10 mouse cellular contexts compared by ENCODE assay signal in genomic region chr2:73509248-73510024, GRCm38 (mm10). TPM values are rescaled to one million over a fixed set of nuclear protein-coding genes. Genes with fewer than 3 reads are reported as not detected.
DNase-seq lines count a peak whose midpoint lies in the region; ATAC-seq and TF ChIP-seq lines count a peak whose summit lies in the region.
"Had no signal": no experiment of that assay in that cellular context is flagged by ENCODE, and none has a peak within 500 bp of the region (broad histone marks: within the 10 kb centered on the region; RNA-seq: fewer than 3 reads in every experiment).

No protein-coding gene starts in this region.

- no peaks in the 10 kb centered on the region for H3K9me3 ChIP-seq in heart, embryonic 12.5 days (replicated peaks)
- no peaks in the 10 kb centered on the region for H3K9me3 ChIP-seq in liver, embryonic 11.5 days (ENCODE audit: control insufficient read depth, low read length)
- H3K9me3 ChIP-seq in stomach, embryonic 16.5 days (replicated peaks; ENCODE audit: control insufficient read depth, low read length) = no peaks in the 10 kb centered on the region
- no peaks in the 10 kb centered on the region for H3K9me3 ChIP-seq in midbrain, embryonic 16.5 days (replicated peaks; ENCODE audit: control insufficient read depth, low read length, poor library complexity, severe bottlenecking)
- H3K9me3 ChIP-seq: hindbrain, embryonic 15.5 days had no signal

- no peak for TF ChIP-seq CTCF in liver, adult 2 months (IDR thresholded peaks at IDR 0.05; ENCODE audit: low read depth, low read length)

- peaks cover 6% of the 10 kb centered on the region for H3K4me1 ChIP-seq in liver, adult 2 months (ENCODE audit: control insufficient read depth, insufficient read depth, low read length)
- peaks cover 24% of the 10 kb centered on the region for H3K4me1 ChIP-seq in heart, embryonic 12.5 days (replicated peaks)
- peaks cover 21% of the 10 kb centered on the region for H3K4me1 ChIP-seq in liver, embryonic 11.5 days (replicated peaks; ENCODE audit: control insufficient read depth, insufficient read depth, low read length)
- H3K4me1 ChIP-seq in stomach, embryonic 16.5 days (ENCODE audit: control insufficient read depth, insufficient read depth, low read length) = no peaks in the 10 kb centered on the region
- no peaks in the 10 kb centered on the region for H3K4me1 ChIP-seq in midbrain, embryonic 16.5 days (ENCODE audit: control insufficient read depth, insufficient read depth, low read length)
- H3K4me1 ChIP-seq: hindbrain, embryonic 15.5 days had no signal

- H3K36me3 ChIP-seq in liver, adult 2 months (ENCODE audit: control insufficient read depth, insufficient read depth, low read length) = no peaks in the 10 kb centered on the region
- H3K36me3 ChIP-seq in heart, embryonic 12.5 days = 0 out of 2 replicates have a peak, but pooled peaks cover 3% of the 10 kb centered on the region
- no peaks in the 10 kb centered on the region for H3K36me3 ChIP-seq in liver, embryonic 11.5 days (ENCODE audit: control insufficient read depth, insufficient read depth, low read length)
- no peaks in the 10 kb centered on the region for H3K36me3 ChIP-seq in stomach, embryonic 16.5 days (ENCODE audit: control insufficient read depth, insufficient read depth, low read length)
- no peaks in the 10 kb centered on the region for H3K36me3 ChIP-seq in midbrain, embryonic 16.5 days (ENCODE audit: control insufficient read depth, insufficient read depth, low read length)
- H3K36me3 ChIP-seq: hindbrain, embryonic 15.5 days had no signal

- DNase-seq in liver, adult 2 months (ENCODE audit: extremely low read depth, low read depth, low spot score) = no peak
- no peak for DNase-seq in liver
- no peak for DNase-seq in liver, embryonic 11.5 days (ENCODE audit: low spot score)
- no peak for DNase-seq in urinary bladder, adult 18-20 months (ENCODE audit: low spot score in 2 of 2)
- DNase-seq in right cerebral cortex, postnatal 4 days = no peak
- DNase-seq: right cerebral cortex, adult 18-20 months had no signal

- no peak overlapping the region; the same call in 1 of the 2 replicates for H3K9ac ChIP-seq in liver, adult 2 months (ENCODE audit: low read depth, low read length)
- no peak overlapping the region for H3K9ac ChIP-seq in heart, embryonic 12.5 days
- peak overlapping the region; percentile 17; the same call in 1 of the 2 replicates for H3K9ac ChIP-seq in liver, embryonic 11.5 days (ENCODE audit: low read depth, low read length)
- peak overlapping the region; percentile 2; the same call in 1 of the 2 replicates for H3K9ac ChIP-seq in stomach, embryonic 16.5 days (ENCODE audit: low read length)
- H3K9ac ChIP-seq in midbrain, embryonic 16.5 days (ENCODE audit: low read depth, low read length) = no peak overlapping the region
- H3K9ac ChIP-seq: hindbrain, embryonic 15.5 days had no signal

- H3K27me3 ChIP-seq in liver, adult 2 months (ENCODE audit: control insufficient read depth, insufficient read depth, low read length) = no peaks in the 10 kb centered on the region
- H3K27me3 ChIP-seq in heart, embryonic 12.5 days (replicated peaks) = no peaks in the 10 kb centered on the region
- H3K27me3 ChIP-seq in liver, embryonic 11.5 days (replicated peaks; ENCODE audit: control insufficient read depth, insufficient read depth, low read length) = no peaks in the 10 kb centered on the region
- no peaks in the 10 kb centered on the region for H3K27me3 ChIP-seq in stomach, embryonic 16.5 days (ENCODE audit: control insufficient read depth, insufficient read depth, low read length)
- no peaks in the 10 kb centered on the region for H3K27me3 ChIP-seq in midbrain, embryonic 16.5 days (ENCODE audit: control insufficient read depth, insufficient read depth, low read depth, low read length)
- H3K27me3 ChIP-seq: hindbrain, embryonic 15.5 days had no signal

- WGBS in liver, adult 2 months = 69% methylated on average over 15 of the region's 15 CpGs
- WGBS in heart, embryonic 12.5 days = 40% methylated on average over 15 of the region's 15 CpGs
- WGBS in liver, embryonic 11.5 days = 44% methylated on average over 15 of the region's 15 CpGs
- 55% methylated on average over 15 of the region's 15 CpGs for WGBS in stomach, embryonic 16.5 days
- 81% methylated on average over 15 of the region's 15 CpGs for WGBS in midbrain, embryonic 16.5 days

- no peak for TF ChIP-seq POLR2A in liver, adult 2 months (IDR thresholded peaks at IDR 0.05; ENCODE audit: extremely low read depth, insufficient read depth, low read length)

- H3K4me2 ChIP-seq in heart, embryonic 12.5 days = peak overlapping the region; percentile 29
- peak overlapping the region; percentile 13; the same call in 1 of the 2 replicates for H3K4me2 ChIP-seq in liver, embryonic 11.5 days
- H3K4me2 ChIP-seq in stomach, embryonic 16.5 days (ENCODE audit: low read depth, low read length) = no peak overlapping the region
- no peak overlapping the region for H3K4me2 ChIP-seq in midbrain, embryonic 16.5 days (ENCODE audit: low read length)
- H3K4me2 ChIP-seq: hindbrain, embryonic 15.5 days had no signal

- peak; percentile 65 for ATAC-seq in heart, embryonic 12.5 days (ENCODE audit: insufficient number of reproducible peaks, low FRiP score)
- no peak for ATAC-seq in liver, embryonic 11.5 days (replicated peaks; ENCODE audit: low FRiP score)
- ATAC-seq in stomach, embryonic 16.5 days (ENCODE audit: insufficient read depth, low FRiP score) = no peak
- ATAC-seq in midbrain, embryonic 16.5 days = no peak

- H3K27ac ChIP-seq in liver, adult 2 months (replicated peaks; ENCODE audit: insufficient read depth, low read depth, low read length) = peak overlapping the region; percentile 68
- peak overlapping the region; percentile 87 for H3K27ac ChIP-seq in heart, embryonic 12.5 days (ENCODE audit: poor library complexity, severe bottlenecking)
- H3K27ac ChIP-seq in liver, embryonic 11.5 days (ENCODE audit: low read depth, low read length) = peak overlapping the region; percentile 32; the same call in 1 of the 2 replicates
- peak overlapping the region; percentile 12 for H3K27ac ChIP-seq in stomach, embryonic 16.5 days (ENCODE audit: low read length)
- no peak overlapping the region for H3K27ac ChIP-seq in midbrain, embryonic 16.5 days (ENCODE audit: low read length)
- H3K27ac ChIP-seq: hindbrain, embryonic 15.5 days had no signal

- H3K79me2 ChIP-seq in liver, adult 2 months (ENCODE audit: control insufficient read depth, insufficient read depth, low read length) = peaks cover 2% of the 10 kb centered on the region; the same call in 1 of the 2 replicates

- H3K4me3 ChIP-seq in liver, adult 2 months (ENCODE audit: insufficient read depth, low read depth, low read length) = no peak overlapping the region
- H3K4me3 ChIP-seq in heart, embryonic 12.5 days = no peak overlapping the region
- H3K4me3 ChIP-seq in liver, embryonic 11.5 days (ENCODE audit: low read depth, low read length) = no peak overlapping the region
- H3K4me3 ChIP-seq in stomach, embryonic 16.5 days (replicated peaks; ENCODE audit: low read length) = no peak overlapping the region
- no peak overlapping the region for H3K4me3 ChIP-seq in midbrain, embryonic 16.5 days (ENCODE audit: low read depth, low read length)
- H3K4me3 ChIP-seq: hindbrain, embryonic 15.5 days had no signal

RNA-seq across cellular contexts. Expression of gene Wipf1, which starts 20.1 kb away (rescaled TPM):
- total RNA-seq in liver, adult 2 months (2014; rRNA removed) = 1.4 and 1.9 TPM in 2 replicates
- polyA plus RNA-seq in liver, adult 2 months (2012; rRNA removed) = 1.3 and 1.7 TPM in 2 replicates
- 7.3 and 8.2 TPM in 2 replicates for polyA plus RNA-seq in heart, embryonic 12.5 days (2016; fragmentation: Nextera tagmentation; extraction: Ambion mirVana)
- 12.0 and 12.7 TPM in 2 replicates for polyA plus RNA-seq in liver, embryonic 11.5 days (2014; fragmentation: Nextera tagmentation; extraction: Ambion mirVana)
- 5.6 and 7.0 TPM in 2 replicates for polyA plus RNA-seq in stomach, embryonic 16.5 days (2015; fragmentation: Nextera tagmentation; extraction: Ambion mirVana)
- polyA plus RNA-seq in midbrain, embryonic 16.5 days (2015; fragmentation: Nextera tagmentation; extraction: Ambion mirVana) = 2.1 and 2.6 TPM in 2 replicates

Comparison
In these comparisons a context has a peak if more than half of its experiments do, and no peak if none do; other contexts are left out.
1. H3K9ac ChIP-seq: peak in liver, embryonic 11.5 days (single experiment) and stomach, embryonic 16.5 days (single experiment); none in liver, adult 2 months (single experiment), heart, embryonic 12.5 days (single experiment) and midbrain, embryonic 16.5 days (single experiment).
2. H3K4me2 ChIP-seq: peak in heart, embryonic 12.5 days (single experiment) and liver, embryonic 11.5 days (single experiment); none in stomach, embryonic 16.5 days (single experiment) and midbrain, embryonic 16.5 days (single experiment).